Mouse (Mus musculus) bone marrow, adult 2 months (tissue): ENCODE results near the gene Rsad1. TPM values are rescaled to one million over a fixed set of nuclear protein-coding genes. Genes with fewer than 3 reads are reported as not detected.

Experiments used
- H3K27ac ChIP-seq: fragments of 200-500 bp; 2 replicates; pipeline ENCODE4 v1.5.1; 2012; ENCODE audit warnings: low read depth, mild to moderate bottlenecking, control low read depth, inconsistent platforms, low read length; ENCODE audit not compliant: control insufficient read depth, poor library complexity, insufficient read depth
- H3K4me1 ChIP-seq: fragments of 200-500 bp; 2 replicates; pipeline ENCODE4 v1.6.1; 2011; ENCODE audit warnings: low read length; ENCODE audit not compliant: control insufficient read depth, insufficient read depth
- H3K4me3 ChIP-seq: fragments of 200-500 bp; replicated peaks from 2 replicates; pipeline ENCODE3; 2011; ENCODE audit warnings: mild to moderate bottlenecking, low read depth, low read length, control low read depth; ENCODE audit not compliant: control insufficient read depth
- CTCF ChIP-seq: fragments of 200-500 bp; IDR thresholded peaks from 2 replicates; pipeline ENCODE4 v1.5.1; 2011; ENCODE audit warnings: low read length, control low read depth; ENCODE audit not compliant: control insufficient read depth, insufficient read depth
- POLR2A ChIP-seq: fragments of 200-500 bp; IDR thresholded peaks from 2 replicates; pipeline ENCODE4 v1.6.1; 2011; ENCODE audit warnings: low read depth, mild to moderate bottlenecking, control low read depth, low read length, borderline replicate concordance; ENCODE audit not compliant: control insufficient read depth
- WGBS: fragments of 180-500 bp; shearing (Covaris S2); methylation state at CpG from one replicate; pipeline ENCODE4 v1.1.7; 2018; 5-methylcytosine and 5-hydroxymethylcytosine counted together
- polyA plus RNA-seq: library from polyadenylated mRNA; stranded (reverse); fragments of >200 nt; gene quantifications from 2 replicates; pipeline ENCODE4 v1.2.4, GENCODE M21; 2011; ENCODE audit warnings: low replicate concordance; ENCODE audit not compliant: missing spikeins, insufficient read depth, insufficient read length

Rsad1 gene
- polyA plus RNA-seq, 1 experiment, result 1.4 TPM

GRCm38 (mm10) chr11:94563383-94563782 is 14.3 kb upstream of the Rsad1 start:
- H3K4me1 ChIP-seq, result no peaks in the 10 kb centered on the region
- 69% methylated on average over 5 of the region's 5 CpGs for WGBS
- no peak overlapping the region for H3K4me3 ChIP-seq
- TF ChIP-seq CTCF (no peak), POLR2A (no peak)
- H3K27ac ChIP-seq, result no peak overlapping the region

GRCm38 (mm10) chr11:94558226-94558625 is 9.2 kb upstream of the Rsad1 start:
- WGBS, result 87% methylated on average over 3 of the region's 3 CpGs
- TF ChIP-seq POLR2A (no peak), CTCF (no peak)
- Histone ChIP-seq H3K27ac (no peak overlapping the region), H3K4me1 (no peaks in the 10 kb centered on the region; the same call in 1 of the 2 replicates), H3K4me3 (no peak overlapping the region)

- TF ChIP-seq POLR2A, result no peak
- no peak for TF ChIP-seq CTCF
- no peak overlapping the region for H3K27ac ChIP-seq
- H3K4me1 ChIP-seq, result no peaks in the 10 kb centered on the region; the same call in 1 of the 2 replicates
- WGBS, result 23% methylated on average over 5 of the region's 5 CpGs
- no peak overlapping the region for H3K4me3 ChIP-seq
Measured at GRCm38 (mm10) chr11:94550442-94550744, 1.3 kb upstream of the Rsad1 start.

DNA sequence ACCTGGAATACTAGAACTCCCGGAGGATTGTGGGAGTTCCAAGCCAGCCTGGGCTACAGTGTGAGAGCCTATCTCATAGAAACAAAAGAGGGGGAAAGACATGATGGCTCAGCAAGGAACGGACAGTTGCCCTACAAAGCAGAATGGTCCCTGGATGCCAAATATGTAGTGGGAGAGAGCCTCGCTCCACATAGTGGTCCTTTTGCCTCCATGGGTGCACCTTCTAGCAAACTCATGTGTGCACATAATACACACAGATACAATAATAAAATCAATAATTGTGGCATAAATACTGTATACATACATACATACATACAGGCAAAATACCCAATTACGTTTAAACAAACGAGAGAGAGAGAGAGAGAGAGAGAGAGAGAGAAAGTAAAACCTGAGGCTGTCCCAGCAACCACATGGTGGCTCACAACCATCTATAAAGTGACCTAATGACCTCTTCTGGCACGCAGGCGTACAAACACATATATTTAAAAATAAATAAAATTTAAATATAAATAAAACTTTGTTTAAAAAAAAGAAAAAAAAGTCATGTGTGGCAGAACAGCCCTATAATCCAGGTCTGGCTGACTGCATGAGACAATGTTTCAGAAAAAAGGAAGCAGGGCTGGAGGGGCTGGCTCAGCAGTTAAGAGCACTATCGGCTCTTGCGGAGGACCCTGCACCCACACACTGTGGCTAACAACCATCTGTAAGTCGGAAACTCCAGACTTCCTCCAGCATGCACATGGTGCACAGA is 811 bp upstream of the Rsad1 start:
- Histone ChIP-seq H3K27ac (no peak overlapping the region), H3K4me3 (no peak overlapping the region), H3K4me1 (no peaks in the 10 kb centered on the region; the same call in 1 of the 2 replicates)
- 20% methylated on average over 10 of the region's 10 CpGs for WGBS
- TF ChIP-seq CTCF, result no peak
- TF ChIP-seq POLR2A, result no peak

GRCm38 (mm10) chr11:94548041-94548784 is 842 bp downstream of the Rsad1 start:
- Histone ChIP-seq H3K27ac (no peak overlapping the region), H3K4me1 (no peaks in the 10 kb centered on the region; the same call in 1 of the 2 replicates), H3K4me3 (peak overlapping the region; percentile 74)
- WGBS, result 4% methylated on average over 24 of the region's 24 CpGs
- TF ChIP-seq POLR2A, result no peak
- no peak for TF ChIP-seq CTCF

DNA sequence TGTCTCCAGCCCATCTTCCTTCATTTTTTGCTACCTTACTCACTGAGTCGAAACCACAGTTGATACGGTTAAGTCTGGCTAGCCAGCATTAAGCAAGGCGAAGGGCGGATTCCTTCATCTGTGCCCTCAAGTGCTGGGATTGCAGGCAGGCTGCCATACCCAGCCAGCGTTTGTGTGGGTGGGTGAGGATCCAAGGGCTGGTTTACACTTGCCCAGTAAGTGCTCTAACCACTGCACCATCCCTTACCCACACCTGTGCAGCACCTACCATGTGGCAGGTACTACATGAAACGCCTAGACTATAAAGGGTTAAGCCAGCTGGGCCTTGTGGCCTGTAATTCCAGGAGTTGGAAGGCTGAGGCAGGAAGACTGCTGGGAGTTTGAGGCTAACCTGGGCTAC is 1.8 kb downstream of the Rsad1 start:
- Histone ChIP-seq H3K4me1 (no peaks in the 10 kb centered on the region; the same call in 1 of the 2 replicates), H3K27ac (no peak overlapping the region), H3K4me3 (no peak overlapping the region)
- no peak for TF ChIP-seq CTCF
- no peak for TF ChIP-seq POLR2A
- WGBS, result 85% methylated on average over 6 of the region's 6 CpGs

GRCm38 (mm10) chr11:94546381-94546780 is 2.7 kb downstream of the Rsad1 start:
- Histone ChIP-seq H3K27ac (no peak overlapping the region), H3K4me1 (no peaks in the 10 kb centered on the region; the same call in 1 of the 2 replicates), H3K4me3 (no peak overlapping the region)
- no peak for TF ChIP-seq POLR2A
- no peak for TF ChIP-seq CTCF
- WGBS, result 93% methylated on average over 5 of the region's 5 CpGs

GRCm38 (mm10) chr11:94544422-94544821 is 4.6 kb downstream of the Rsad1 start:
- WGBS, result 83% methylated on average over 18 of the region's 18 CpGs
- TF ChIP-seq POLR2A (no peak), CTCF (no peak)
- Histone ChIP-seq H3K4me1 (no peaks in the 10 kb centered on the region; the same call in 1 of the 2 replicates), H3K27ac (no peak overlapping the region), H3K4me3 (no peak overlapping the region)
